Mouse (Mus musculus) G1E (cell line): ENCODE data around the gene Col25a1. TPM values are rescaled to one million over a fixed set of nuclear protein-coding genes. Genes with fewer than 3 reads are reported as not detected.

Source experiments
- ATAC-seq: 2 replicates; pipeline ENCODE4 v1.8.0; 2016; ENCODE audit warnings: mild to moderate bottlenecking; ENCODE audit not compliant: insufficient number of reproducible peaks, poor library complexity, low FRiP score, severe bottlenecking; ENCODE audit errors: extremely low read depth
- DNase-seq: peaks from one replicate; pipeline ENCODE4 v3.0.0; 2012; ENCODE audit warnings: low spot score
- H3K27me3 ChIP-seq: 2 replicates; pipeline ENCODE4 v1.6.1; 2012; ENCODE audit warnings: mild to moderate bottlenecking, low read length, inconsistent platforms; ENCODE audit not compliant: insufficient read depth
- H3K36me3 ChIP-seq: replicated peaks from 2 replicates; pipeline ENCODE3; 2012; ENCODE audit warnings: mild to moderate bottlenecking, inconsistent platforms
- H3K4me1 ChIP-seq: 2 replicates; pipeline ENCODE4 v1.6.1; 2012; ENCODE audit warnings: low read depth, low read length, inconsistent platforms, mixed read lengths; ENCODE audit not compliant: insufficient read depth
- H3K4me3 ChIP-seq: 2 replicates; pipeline ENCODE4 v1.5.1; 2012; ENCODE audit warnings: low read depth, mild to moderate bottlenecking, inconsistent platforms, low read length, moderate library complexity, mixed read lengths
- H3K9me3 ChIP-seq: replicated peaks from 2 replicates; pipeline ENCODE4 v1.6.1; 2012; ENCODE audit warnings: inconsistent platforms
- CTCF ChIP-seq: IDR thresholded peaks from 2 replicates; pipeline ENCODE4 v1.5.1; 2012; ENCODE audit warnings: low read depth, low read length, inconsistent platforms, mixed read lengths
- GATA1 ChIP-seq: IDR thresholded peaks from 2 replicates; pipeline ENCODE4 v1.6.1; 2012; ENCODE audit warnings: borderline replicate concordance, low read length, inconsistent platforms, mixed read lengths
- GATA2 ChIP-seq: IDR thresholded peaks from 2 replicates; pipeline ENCODE4 v1.6.1; 2012; ENCODE audit warnings: low read depth, low read length, inconsistent platforms, borderline replicate concordance
- POLR2AphosphoS5 ChIP-seq: IDR thresholded peaks from 2 replicates; pipeline ENCODE4 v1.6.1; 2012; ENCODE audit warnings: low read depth, low read length, inconsistent platforms; ENCODE audit not compliant: insufficient replicate concordance
- TAL1 ChIP-seq: conservative IDR thresholded peaks from 2 replicates; pipeline ENCODE4 v1.6.1; 2012; ENCODE audit warnings: low read depth, low read length, inconsistent platforms, mixed read lengths
- polyA plus RNA-seq: library from polyadenylated mRNA; stranded (reverse); fragments of >175 nt; gene quantifications from 2 replicates; pipeline ENCODE4 v1.2.3, GENCODE M21; 2012
- total RNA-seq, 2 experiments: library from RNA; stranded (forward) in 1 of 2; stranded (reverse) in 1 of 2; fragments of 200-1000 nt in 1 of 2; fragments of >200 nt in 1 of 2; fragmentation: Nextera tagmentation in 1 of 2; gene quantifications; 2 replicates each; pipeline ENCODE4 v1.2.3; 2014 to 2017

The Col25a1 gene
- total and polyA plus RNA-seq, 3 experiments = 0.22 TPM; not detected in 2

DNA sequence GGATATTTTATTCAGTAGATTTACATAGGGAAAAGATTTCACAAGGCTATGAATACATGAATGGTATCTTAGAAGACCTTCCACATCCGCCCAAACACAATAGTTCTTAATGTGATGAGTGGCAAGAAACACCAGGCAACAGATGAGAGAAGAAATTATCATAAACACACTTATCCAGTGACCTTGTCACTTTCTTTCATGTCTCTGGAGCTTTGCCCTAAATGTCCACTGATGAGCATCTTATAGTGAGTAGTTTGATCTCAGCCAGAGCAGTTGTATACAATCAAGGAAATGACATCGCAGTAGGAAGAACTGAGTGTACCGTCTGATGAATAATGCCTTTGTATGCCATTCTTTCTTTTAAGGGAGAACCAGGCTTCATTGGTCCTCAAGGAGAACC is 414.7 kb downstream of the Col25a1 start:
- DNase-seq = no peak
- no peak for ATAC-seq
- Histone ChIP-seq H3K4me1 (no peaks in the 10 kb centered on the region), H3K4me3 (no peak overlapping the region), H3K9me3 (peaks cover 17% of the 10 kb centered on the region), H3K36me3 (no peaks in the 10 kb centered on the region), H3K27me3 (no peaks in the 10 kb centered on the region)
- TF ChIP-seq GATA2 = no peak
- TF ChIP-seq CTCF = no peak
- no peak for TF ChIP-seq GATA1
- no peak for TF ChIP-seq POLR2AphosphoS5
- TF ChIP-seq TAL1 = no peak

DNA sequence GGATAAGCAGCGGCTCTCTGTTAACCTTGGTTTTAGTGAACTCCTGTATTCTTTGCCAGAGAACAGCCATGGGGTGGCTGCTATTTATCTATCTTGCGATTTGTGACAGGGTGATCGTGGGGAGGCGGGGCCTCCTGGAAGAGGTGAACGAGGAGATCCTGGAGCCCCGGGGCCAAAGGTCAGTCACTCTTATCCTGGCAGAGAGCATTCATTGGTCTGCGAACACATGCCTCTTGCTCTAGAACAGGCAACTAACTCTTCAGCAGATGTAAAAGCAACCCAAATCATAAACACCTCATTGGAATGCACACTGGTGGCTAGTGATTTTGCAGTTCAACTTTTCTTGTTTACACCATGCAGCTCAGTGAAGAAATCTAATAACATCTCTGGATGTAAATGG is 417.8 kb downstream of the Col25a1 start:
- TF ChIP-seq POLR2AphosphoS5 = no peak
- no peak for TF ChIP-seq CTCF
- no peak for TF ChIP-seq GATA2
- no peak for TF ChIP-seq TAL1
- no peak for TF ChIP-seq GATA1
- no peaks in the 10 kb centered on the region for H3K4me1 ChIP-seq
- ATAC-seq = no peak
- no peak overlapping the region for H3K4me3 ChIP-seq
- no peaks in the 10 kb centered on the region for H3K36me3 ChIP-seq
- no peaks in the 10 kb centered on the region for H3K27me3 ChIP-seq
- no peak for DNase-seq
- H3K9me3 ChIP-seq = peaks cover 28% of the 10 kb centered on the region

DNA sequence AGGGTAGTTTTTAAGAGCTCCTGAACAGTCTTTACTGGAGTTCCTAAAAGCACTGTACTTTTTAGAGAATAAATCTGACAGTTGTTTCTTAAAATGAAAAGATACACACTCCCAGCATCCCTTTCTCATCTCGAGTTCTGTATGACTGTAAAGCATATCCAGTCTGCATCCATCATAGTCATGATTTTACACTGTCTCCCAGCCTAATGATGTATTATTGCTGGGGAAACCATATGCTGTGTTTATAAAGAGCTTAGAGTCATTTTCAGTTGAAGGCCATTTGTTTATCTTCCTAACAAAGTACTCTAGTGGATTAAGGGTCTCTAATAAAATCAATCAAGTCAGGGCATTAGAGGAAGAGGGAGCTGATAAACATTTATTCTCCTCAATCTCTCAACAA is 425.0 kb downstream of the Col25a1 start:
- H3K36me3 ChIP-seq = no peaks in the 10 kb centered on the region
- TF ChIP-seq GATA1 (no peak), GATA2 (no peak), CTCF (no peak), TAL1 (no peak), POLR2AphosphoS5 (no peak)
- H3K9me3 ChIP-seq = peaks cover 14% of the 10 kb centered on the region
- no peaks in the 10 kb centered on the region for H3K27me3 ChIP-seq
- ATAC-seq = no peak
- no peak for DNase-seq
- H3K4me1 ChIP-seq = no peaks in the 10 kb centered on the region
- no peak overlapping the region for H3K4me3 ChIP-seq

DNA sequence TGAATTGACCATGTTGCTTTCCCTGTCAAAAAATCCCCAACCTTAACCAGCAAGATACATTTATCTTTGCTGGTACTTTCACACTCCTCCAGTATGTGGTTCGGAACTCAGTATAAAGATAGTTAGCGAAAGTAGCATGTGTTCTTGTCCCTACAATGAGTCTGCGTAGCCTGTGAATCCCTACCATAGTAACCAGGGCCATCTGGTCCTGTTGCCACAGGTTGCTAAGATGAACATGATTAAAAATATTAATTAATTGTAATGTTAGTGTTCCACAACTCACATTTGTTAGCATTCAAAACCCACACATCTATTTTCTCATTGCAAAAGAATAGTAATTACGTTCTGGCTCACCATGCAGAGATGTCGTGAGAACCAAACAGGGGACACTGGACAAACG is 434.3 kb downstream of the Col25a1 start:
- no peak for TF ChIP-seq TAL1
- no peak for TF ChIP-seq POLR2AphosphoS5
- TF ChIP-seq GATA2 = no peak
- no peak for TF ChIP-seq CTCF

DNA sequence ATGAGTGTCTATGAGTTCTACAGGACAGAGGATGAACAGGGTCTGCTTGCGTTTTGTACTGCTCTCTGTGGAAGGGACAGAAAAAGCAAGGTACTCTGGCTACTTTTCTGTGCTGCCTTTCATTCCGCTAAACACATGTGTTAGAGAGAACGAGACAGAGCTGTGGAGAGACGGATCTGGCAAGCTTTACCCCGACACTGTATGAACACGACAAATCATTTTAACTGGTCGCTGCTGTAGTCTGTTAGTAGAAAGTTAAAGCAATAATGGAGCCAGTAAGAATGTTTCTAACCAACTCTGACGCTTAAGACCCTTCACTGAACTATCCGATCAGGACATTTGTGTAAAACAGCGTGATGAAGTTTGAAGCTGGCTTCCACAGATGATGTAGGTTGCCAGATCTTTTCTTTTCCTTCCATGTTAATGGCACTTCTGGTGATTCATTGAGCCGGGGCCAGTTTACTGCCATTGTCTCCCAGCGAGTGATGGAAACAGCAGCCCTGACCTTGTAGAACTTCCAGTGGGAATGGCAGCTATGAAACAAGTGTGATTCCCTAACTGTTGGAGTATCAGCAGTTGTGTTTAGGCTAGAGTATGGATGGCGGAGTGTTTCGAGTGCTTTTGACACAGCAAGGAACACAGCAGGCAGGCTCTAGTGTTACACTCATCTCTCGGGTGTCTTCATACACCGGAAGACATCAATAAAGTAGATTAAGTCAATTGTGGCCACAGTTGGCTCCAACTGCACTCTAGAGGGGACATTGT is 437.2 kb downstream of the Col25a1 start:
- Histone ChIP-seq H3K9me3 (peaks cover 17% of the 10 kb centered on the region), H3K27me3 (no peaks in the 10 kb centered on the region), H3K4me3 (no peak overlapping the region), H3K36me3 (no peaks in the 10 kb centered on the region), H3K4me1 (no peaks in the 10 kb centered on the region)
- no peak for DNase-seq
- no peak for TF ChIP-seq GATA2
- TF ChIP-seq TAL1 = no peak
- TF ChIP-seq GATA1 = no peak
- no peak for TF ChIP-seq CTCF
- no peak for TF ChIP-seq POLR2AphosphoS5
- no peak for ATAC-seq

More for the DNA sequence above, 434.3 kb downstream of the Col25a1 start:
- DNase-seq = no peak
- ATAC-seq = no peak
- Histone ChIP-seq H3K4me3 (no peak overlapping the region), H3K4me1 (no peaks in the 10 kb centered on the region), H3K27me3 (no peaks in the 10 kb centered on the region), H3K36me3 (no peaks in the 10 kb centered on the region), H3K9me3 (peaks cover 13% of the 10 kb centered on the region)

DNA sequence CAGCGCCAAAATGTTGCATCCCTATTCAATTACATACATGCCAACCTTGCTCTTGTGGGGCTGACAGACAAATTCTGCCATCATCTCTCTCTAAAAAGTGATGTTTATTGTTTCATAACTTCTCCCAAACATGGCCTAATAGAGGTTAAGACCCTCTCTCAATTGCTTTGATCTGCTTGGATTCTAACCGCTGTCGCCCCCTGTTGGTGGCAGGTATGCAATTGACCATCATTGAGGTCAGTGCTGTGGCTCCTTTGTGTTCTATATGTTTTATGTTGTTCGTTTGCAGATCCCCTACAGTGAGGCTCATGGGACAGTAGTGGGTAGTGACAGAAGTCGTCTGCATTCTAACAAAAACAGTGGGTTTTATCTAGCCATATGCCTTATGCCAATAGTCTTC is 441.9 kb downstream of the Col25a1 start:
- no peak for ATAC-seq

More for the DNA sequence above, 441.9 kb downstream of the Col25a1 start:
- no peaks in the 10 kb centered on the region for H3K27me3 ChIP-seq
- DNase-seq = no peak
- no peaks in the 10 kb centered on the region for H3K36me3 ChIP-seq
- no peaks in the 10 kb centered on the region for H3K4me1 ChIP-seq
- H3K9me3 ChIP-seq = peaks cover 17% of the 10 kb centered on the region
- TF ChIP-seq CTCF = no peak
- no peak for TF ChIP-seq TAL1
- TF ChIP-seq POLR2AphosphoS5 = no peak
- TF ChIP-seq GATA2 = no peak
- no peak for TF ChIP-seq GATA1
- H3K4me3 ChIP-seq = no peak overlapping the region
